Mouse (Mus musculus) stomach, postnatal 0 days (tissue): ENCODE measurements at regions not wholly inside any gene's neighbourhood (a gene's known extent, or its start where the extent isn't known, plus 50 kb on each side); places are given as distances from the start of the nearest gene placed in this dataset. TPM values are rescaled to one million over a fixed set of nuclear protein-coding genes. Genes with fewer than 3 reads are reported as not detected.

ENCODE experiments used
- ATAC-seq: fragments of 200-750 bp; cut with Nextera tagmentation; 2 replicates; pipeline ENCODE4 v1.8.0; 2017; ENCODE audit not compliant: low FRiP score, low TSS enrichment
- DNase-seq: peaks from one replicate; pipeline ENCODE4 v3.0.0-alpha.2; 2016; ENCODE audit warnings: low spot score
- H3K27ac ChIP-seq: fragments of 300-500 bp; sonication (generic); replicated peaks from 2 replicates; pipeline ENCODE4 v1.5.1; 2014; ENCODE audit warnings: mild to moderate bottlenecking, control low read depth
- H3K27me3 ChIP-seq: fragments of 300-500 bp; sonication (generic); 2 replicates; pipeline ENCODE4 v1.6.1; 2014; ENCODE audit warnings: low read length; ENCODE audit not compliant: control insufficient read depth, insufficient read depth
- H3K36me3 ChIP-seq: fragments of 300-500 bp; sonication (generic); 2 replicates; pipeline ENCODE4 v1.6.1; 2014; ENCODE audit warnings: low read length, mixed read lengths; ENCODE audit not compliant: control insufficient read depth, insufficient read depth
- H3K4me1 ChIP-seq: fragments of 300-500 bp; sonication (generic); replicated peaks from 2 replicates; pipeline ENCODE4 v1.6.1; 2014; ENCODE audit warnings: antibody characterized with exemption; ENCODE audit not compliant: control insufficient read depth, insufficient read depth
- H3K4me2 ChIP-seq: fragments of 300-500 bp; sonication (generic); replicated peaks from 2 replicates; pipeline ENCODE4 v1.6.1; 2014; ENCODE audit warnings: low read depth, mild to moderate bottlenecking, control low read depth, moderate library complexity
- H3K4me3 ChIP-seq: fragments of 300-500 bp; sonication (generic); 2 replicates; pipeline ENCODE4 v1.5.1; 2014; ENCODE audit warnings: low read depth, low read length, control low read depth
- H3K9ac ChIP-seq: fragments of 300-500 bp; sonication (generic); 2 replicates; pipeline ENCODE4 v1.6.1; 2014; ENCODE audit warnings: mild to moderate bottlenecking, low read length, control low read depth, mixed read lengths
- H3K9me3 ChIP-seq: fragments of 300-500 bp; sonication (generic); 2 replicates; pipeline ENCODE4 v1.6.1; 2016; ENCODE audit warnings: low read length; ENCODE audit not compliant: control insufficient read depth
- CTCF ChIP-seq: IDR thresholded peaks from 2 replicates; pipeline ENCODE4 v1.5.1; 2016; ENCODE audit warnings: antibody characterized with exemption, low read depth, mild to moderate bottlenecking, moderate library complexity
- EP300 ChIP-seq: optimal IDR thresholded peaks from 2 replicates; pipeline ENCODE3; 2016; ENCODE audit warnings: antibody characterized with exemption
- WGBS: fragments of 180-500 bp; shearing (Covaris S2); extraction: QIAGEN DNeasy Blood & Tissue Kit; methylation state at CpG from one replicate; pipeline ENCODE4 v1.1.7; 2014; 5-methylcytosine and 5-hydroxymethylcytosine counted together
- microRNA-seq: library from miRNA; unstranded; fragments of <30 nt; microRNA quantifications from one replicate; pipeline ENCODE4, GENCODE M21; 2016

GRCm38 (mm10) chr6:73366626-73367025 lies 102.8 kb downstream of the 4931417E11Rik start:
- H3K27me3 ChIP-seq = no peaks in the 10 kb centered on the region
- H3K4me1 ChIP-seq = no peaks in the 10 kb centered on the region
- H3K9me3 ChIP-seq = no peaks in the 10 kb centered on the region
- TF ChIP-seq CTCF = no peak
- no peak for TF ChIP-seq EP300
- DNase-seq (no peak), ATAC-seq (no peak)
- WGBS = 78% methylated on average over 2 of the region's 2 CpGs
- no peak overlapping the region for H3K4me3 ChIP-seq
- H3K36me3 ChIP-seq = no peaks in the 10 kb centered on the region
- H3K27ac ChIP-seq = no peak overlapping the region
- H3K4me2 ChIP-seq = no peak overlapping the region
- H3K9ac ChIP-seq = no peak overlapping the region

- no peak for DNase-seq
- no peak overlapping the region for H3K4me3 ChIP-seq
Observed at GRCm38 (mm10) chr6:73365306-73365705, 104.2 kb downstream of the 4931417E11Rik start.

GRCm38 (mm10) chr6:73334995-73335394 lies 86.8 kb downstream of the Suclg1 start:
- no peaks in the 10 kb centered on the region for H3K4me1 ChIP-seq
- no peak for DNase-seq
- no peaks in the 10 kb centered on the region for H3K36me3 ChIP-seq
- WGBS = 55% methylated on average over 6 of the region's 6 CpGs
- H3K9ac ChIP-seq = no peak overlapping the region
- H3K4me2 ChIP-seq = no peak overlapping the region
- H3K27me3 ChIP-seq = no peaks in the 10 kb centered on the region
- peak; percentile 58 for TF ChIP-seq CTCF
- no peak for TF ChIP-seq EP300
- no peaks in the 10 kb centered on the region for H3K9me3 ChIP-seq
- ATAC-seq = no peak
- no peak overlapping the region for H3K4me3 ChIP-seq
- H3K27ac ChIP-seq = no peak overlapping the region

More at GRCm38 (mm10) chr6:73365306-73365705, 104.2 kb downstream of the 4931417E11Rik start:
- Histone ChIP-seq H3K36me3 (no peaks in the 10 kb centered on the region), H3K27ac (no peak overlapping the region), H3K9me3 (no peaks in the 10 kb centered on the region), H3K9ac (no peak overlapping the region), H3K27me3 (no peaks in the 10 kb centered on the region), H3K4me1 (no peaks in the 10 kb centered on the region), H3K4me2 (no peak overlapping the region)
- whole genome bisulfite sequencing = 80% methylated on average over 9 of the region's 9 CpGs
- no peak for ATAC-seq
- TF ChIP-seq CTCF (no peak), EP300 (no peak)

GRCm38 (mm10) chr6:73329666-73330065 lies 81.5 kb downstream of the Suclg1 start:
- Histone ChIP-seq H3K4me3 (no peak overlapping the region), H3K9me3 (no peaks in the 10 kb centered on the region), H3K27me3 (no peaks in the 10 kb centered on the region), H3K27ac (no peak overlapping the region), H3K4me2 (no peak overlapping the region), H3K9ac (no peak overlapping the region), H3K4me1 (no peaks in the 10 kb centered on the region), H3K36me3 (no peaks in the 10 kb centered on the region)
- no peak for ATAC-seq
- no peak for TF ChIP-seq EP300
- TF ChIP-seq CTCF = no peak
- DNase-seq = no peak
- WGBS = 79% methylated on average over 11 of the region's 11 CpGs

Small RNAs in the stretch of these regions (microRNA-seq; reads per million reads assigned to microRNA genes)
- gene Gm24370 = not detected
